Mouse (Mus musculus) embryonic facial prominence, embryonic 12.5 days (tissue): ENCODE measurements at regions not wholly inside any gene's neighbourhood (a gene's known extent, or its start where the extent isn't known, plus 50 kb on each side); places are given as distances from the start of the nearest gene placed in this dataset.
"Not testable (repeated sequence)": the region's sequence is repeated elsewhere in the genome, so short reads cannot be mapped to it uniquely, and the experiment has no call there.

Experiments used
- ATAC-seq: fragments of 200-750 bp; cut with Nextera tagmentation; 2 replicates; pipeline ENCODE4 v1.8.0; 2017; ENCODE audit not compliant: insufficient number of reproducible peaks, insufficient read depth, low FRiP score, low TSS enrichment
- H3K27ac ChIP-seq: fragments of 300-500 bp; sonication (generic); 2 replicates; pipeline ENCODE4 v1.5.1; 2016; ENCODE audit warnings: mild to moderate bottlenecking
- H3K27me3 ChIP-seq: fragments of 300-500 bp; sonication (generic); 2 replicates; pipeline ENCODE4 v1.6.1; 2016; ENCODE audit warnings: mild to moderate bottlenecking, moderate library complexity
- H3K36me3 ChIP-seq: fragments of 300-500 bp; sonication (generic); 2 replicates; pipeline ENCODE4 v1.6.1; 2016; ENCODE audit warnings: mild to moderate bottlenecking
- H3K4me1 ChIP-seq: fragments of 300-500 bp; sonication (generic); 2 replicates; pipeline ENCODE4 v1.6.1; 2016
- H3K4me2 ChIP-seq: fragments of 300-500 bp; sonication (generic); replicated peaks from 2 replicates; pipeline ENCODE4 v1.6.1; 2016; ENCODE audit warnings: mild to moderate bottlenecking, moderate library complexity
- H3K4me3 ChIP-seq: fragments of 300-500 bp; sonication (generic); 2 replicates; pipeline ENCODE4 v1.5.1; 2016; ENCODE audit warnings: mild to moderate bottlenecking
- H3K9ac ChIP-seq: fragments of 300-500 bp; sonication (generic); 2 replicates; pipeline ENCODE4 v1.6.1; 2016; ENCODE audit warnings: mild to moderate bottlenecking, moderate library complexity
- H3K9me3 ChIP-seq: fragments of 300-500 bp; sonication (generic); 2 replicates; pipeline ENCODE4 v1.6.1; 2016; ENCODE audit warnings: mild to moderate bottlenecking, moderate library complexity
- WGBS: fragments of 180-500 bp; shearing (Covaris S2); methylation state at CpG from one replicate; pipeline ENCODE4 v1.1.7; 2016; 5-methylcytosine and 5-hydroxymethylcytosine counted together

- H3K4me3 ChIP-seq, result no peak overlapping the region
- no peaks in the 10 kb centered on the region for H3K36me3 ChIP-seq
- no peak overlapping the region for H3K9ac ChIP-seq
- no peaks in the 10 kb centered on the region for H3K4me1 ChIP-seq
- 31% methylated on average over 5 of the region's 5 CpGs for WGBS
- 0 out of 2 replicates have a peak, but pooled peaks have one; percentile 28 for ATAC-seq
- H3K27ac ChIP-seq, result no peak overlapping the region
- H3K4me2 ChIP-seq, result no peak overlapping the region
- no peaks in the 10 kb centered on the region for H3K27me3 ChIP-seq
- H3K9me3 ChIP-seq, result 0 out of 2 replicates have a peak, but pooled peaks cover under 1% of the 10 kb centered on the region
Measured at GRCm38 (mm10) chr1:157872775-157873174, 366.2 kb downstream of the Sec16b start.

DNA sequence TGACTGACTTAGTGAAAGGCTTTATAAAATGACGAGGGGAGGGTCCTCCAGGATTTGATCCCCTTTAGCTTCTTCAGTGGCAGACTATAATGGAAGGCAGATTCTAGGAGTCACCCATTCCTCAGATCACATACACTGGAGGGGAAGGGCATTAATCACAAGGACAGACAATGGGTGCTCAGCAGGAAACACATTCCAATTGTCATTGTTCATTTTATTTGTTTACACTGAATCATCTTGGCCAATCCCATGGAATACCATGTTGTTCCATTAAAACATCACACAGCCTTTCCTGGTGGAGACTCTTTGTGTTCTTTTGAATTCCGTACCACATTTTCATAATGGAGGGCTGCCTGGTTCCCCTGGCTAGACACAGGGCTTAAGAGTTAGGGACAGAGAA is 368.5 kb downstream of the Sec16b start:
- H3K4me1 ChIP-seq, result no peaks in the 10 kb centered on the region
- no peak overlapping the region for H3K4me2 ChIP-seq
- no peak overlapping the region for H3K27ac ChIP-seq
- no peak overlapping the region for H3K4me3 ChIP-seq
- no peaks in the 10 kb centered on the region for H3K36me3 ChIP-seq
- no peaks in the 10 kb centered on the region for H3K9me3 ChIP-seq
- H3K9ac ChIP-seq, result no peak overlapping the region
- no peaks in the 10 kb centered on the region for H3K27me3 ChIP-seq
- WGBS, result 81% methylated on average over 2 of the region's 2 CpGs
- no peak for ATAC-seq

GRCm38 (mm10) chr1:157877117-157877516 is 370.6 kb downstream of the Sec16b start:
- H3K9ac ChIP-seq, ATAC-seq, H3K27me3 ChIP-seq, H3K27ac ChIP-seq, H3K4me1 ChIP-seq, H3K36me3 ChIP-seq, H3K9me3 ChIP-seq, H3K4me2 ChIP-seq, H3K4me3 ChIP-seq: not testable (repeated sequence)
- WGBS, result 93% methylated on average over 2 of the region's 4 CpGs

DNA sequence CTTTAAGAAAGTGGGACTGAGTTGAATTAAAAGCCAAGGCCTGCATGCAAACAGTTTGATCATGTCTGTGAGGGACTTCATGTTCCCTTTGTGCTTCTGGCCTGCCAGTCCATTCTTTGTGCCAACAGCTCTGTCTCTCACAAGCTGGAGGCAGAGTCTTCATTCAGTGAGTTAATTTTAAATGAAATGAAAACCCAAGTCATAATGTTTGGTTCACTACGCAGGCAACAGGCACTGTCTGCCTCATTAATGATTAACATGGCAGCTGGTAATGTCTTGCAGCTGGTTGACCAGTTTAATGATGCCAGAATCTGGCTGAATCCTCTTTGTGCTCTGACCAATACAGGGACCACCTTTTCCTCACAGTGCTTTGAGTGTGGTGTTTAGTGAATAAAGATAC is 380.6 kb downstream of the Sec16b start:
- Histone ChIP-seq H3K27me3 (no peaks in the 10 kb centered on the region), H3K36me3 (no peaks in the 10 kb centered on the region), H3K9ac (no peak overlapping the region), H3K27ac (no peak overlapping the region), H3K4me3 (no peak overlapping the region), H3K4me1 (no peaks in the 10 kb centered on the region), H3K4me2 (no peak overlapping the region), H3K9me3 (no peaks in the 10 kb centered on the region)
- ATAC-seq, result no peak
- WGBS, result 50% methylated on average over 1 of the region's 1 CpGs

DNA sequence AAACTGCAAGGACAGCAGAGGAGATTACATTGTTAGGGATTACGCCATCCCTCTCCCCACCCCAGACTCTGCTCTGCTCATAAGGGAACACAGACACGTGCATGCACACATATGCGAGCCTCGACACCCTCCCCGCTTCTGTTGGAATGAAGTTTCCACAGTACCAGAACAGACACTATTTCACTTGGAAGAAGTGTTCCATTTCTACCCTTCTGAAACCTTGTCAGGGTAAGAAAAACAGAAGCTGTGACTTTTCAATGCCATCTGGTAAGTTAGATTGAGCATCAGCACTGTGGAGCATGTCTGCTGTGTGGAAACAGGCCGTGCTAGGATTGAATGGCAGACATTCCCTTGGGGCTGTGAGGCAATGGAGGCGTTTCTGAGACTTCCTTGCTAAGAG is 382.0 kb downstream of the Sec16b start:
- no peaks in the 10 kb centered on the region for H3K27me3 ChIP-seq
- 74% methylated on average over 7 of the region's 7 CpGs for WGBS
- no peak for ATAC-seq
- H3K27ac ChIP-seq, result no peak overlapping the region
- H3K4me2 ChIP-seq, result no peak overlapping the region
- no peaks in the 10 kb centered on the region for H3K36me3 ChIP-seq
- no peaks in the 10 kb centered on the region for H3K9me3 ChIP-seq
- H3K4me3 ChIP-seq, result no peak overlapping the region
- H3K4me1 ChIP-seq, result no peaks in the 10 kb centered on the region
- H3K9ac ChIP-seq, result no peak overlapping the region

DNA sequence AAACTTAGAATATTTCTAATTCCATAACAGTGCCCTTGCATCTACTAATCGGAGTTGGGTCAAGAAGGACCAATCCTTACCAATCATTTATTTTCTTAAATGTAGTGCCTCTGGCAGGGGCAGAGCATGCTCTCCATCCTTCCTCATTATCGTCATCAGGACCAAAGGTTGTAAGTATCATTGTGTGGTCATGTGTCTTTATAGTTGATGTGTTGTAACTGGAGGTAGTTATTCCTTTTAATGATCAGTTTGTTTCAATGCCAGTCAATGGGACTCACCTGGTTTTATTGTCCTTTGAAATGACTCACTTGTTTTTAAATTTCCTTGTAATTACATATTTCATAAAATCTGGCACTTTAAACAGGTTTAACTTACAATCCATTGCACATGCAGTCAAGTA is 399.6 kb downstream of the Sec16b start:
- Histone ChIP-seq H3K27ac (no peak overlapping the region), H3K4me3 (no peak overlapping the region), H3K9me3 (no peaks in the 10 kb centered on the region), H3K4me1 (no peaks in the 10 kb centered on the region), H3K4me2 (no peak overlapping the region), H3K27me3 (no peaks in the 10 kb centered on the region), H3K9ac (no peak overlapping the region), H3K36me3 (no peaks in the 10 kb centered on the region)
- WGBS, result 87% methylated on average over 2 of the region's 2 CpGs
- ATAC-seq, result no peak

- H3K4me1 ChIP-seq, result no peaks in the 10 kb centered on the region
- no peaks in the 10 kb centered on the region for H3K36me3 ChIP-seq
- no peak overlapping the region for H3K4me2 ChIP-seq
- H3K9me3 ChIP-seq, result no peaks in the 10 kb centered on the region
- H3K4me3 ChIP-seq, result no peak overlapping the region
- ATAC-seq, result no peak
- H3K9ac ChIP-seq, result no peak overlapping the region
- H3K27me3 ChIP-seq, result no peaks in the 10 kb centered on the region
- 60% methylated on average over 1 of the region's 1 CpGs for WGBS
- no peak overlapping the region for H3K27ac ChIP-seq
Measured at GRCm38 (mm10) chr1:157937800-157938348, 418.3 kb downstream of the Brinp2 start.

DNA sequence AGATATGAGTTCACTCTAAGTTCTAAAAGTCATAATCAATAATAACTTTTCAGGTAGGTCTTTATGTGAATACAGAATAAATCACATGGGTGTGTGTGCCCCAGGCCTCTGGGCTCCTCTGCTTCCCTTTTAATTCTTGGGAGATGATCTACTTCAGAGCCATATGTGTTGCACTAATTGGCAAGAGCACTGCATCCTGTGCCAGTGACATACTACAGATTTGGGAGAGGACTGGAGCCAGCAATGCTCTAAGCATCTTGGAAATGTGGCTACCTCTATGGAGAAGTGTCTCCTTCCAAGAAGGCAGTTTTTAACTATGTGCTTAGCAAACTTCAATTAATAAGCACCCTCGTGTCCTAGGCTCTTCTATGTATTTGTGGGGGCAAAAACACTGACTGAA is 416.6 kb downstream of the Brinp2 start:
- H3K4me1 ChIP-seq, result no peaks in the 10 kb centered on the region
- H3K9ac ChIP-seq, result no peak overlapping the region
- H3K4me3 ChIP-seq, result no peak overlapping the region
- H3K27ac ChIP-seq, result no peak overlapping the region
- H3K4me2 ChIP-seq, result no peak overlapping the region
- ATAC-seq, result no peak
- no peaks in the 10 kb centered on the region for H3K27me3 ChIP-seq
- H3K36me3 ChIP-seq, result no peaks in the 10 kb centered on the region
- 73% methylated on average over 1 of the region's 1 CpGs for WGBS
- H3K9me3 ChIP-seq, result no peaks in the 10 kb centered on the region

DNA sequence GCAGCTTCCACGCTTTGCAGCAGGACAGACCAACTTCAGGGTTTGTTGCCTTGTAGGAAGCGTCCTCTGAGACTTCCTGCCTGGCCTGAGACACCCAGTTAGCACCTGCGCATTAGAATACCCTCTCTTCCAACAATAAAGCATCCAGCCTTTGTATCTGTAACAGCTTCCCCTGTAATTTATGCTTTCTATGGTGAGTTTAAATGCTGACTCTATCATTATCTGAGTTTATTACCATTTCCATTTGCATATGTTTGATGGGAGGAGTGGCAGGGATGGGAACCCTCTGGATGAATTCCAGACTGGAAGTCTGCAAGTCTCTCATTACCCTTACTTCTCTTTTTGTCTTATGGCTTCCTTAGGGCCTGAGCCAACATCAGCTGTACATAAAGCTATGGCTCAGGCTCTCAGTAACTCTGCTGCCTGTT is 415.8 kb downstream of the Brinp2 start:
- no peak overlapping the region for H3K9ac ChIP-seq
- no peak overlapping the region for H3K4me2 ChIP-seq
- no peaks in the 10 kb centered on the region for H3K36me3 ChIP-seq
- H3K27me3 ChIP-seq, result no peaks in the 10 kb centered on the region
- no peaks in the 10 kb centered on the region for H3K9me3 ChIP-seq
- ATAC-seq, result no peak
- no peak overlapping the region for H3K4me3 ChIP-seq
- 44% methylated on average over 3 of the region's 3 CpGs for WGBS
- no peaks in the 10 kb centered on the region for H3K4me1 ChIP-seq
- H3K27ac ChIP-seq, result no peak overlapping the region

DNA sequence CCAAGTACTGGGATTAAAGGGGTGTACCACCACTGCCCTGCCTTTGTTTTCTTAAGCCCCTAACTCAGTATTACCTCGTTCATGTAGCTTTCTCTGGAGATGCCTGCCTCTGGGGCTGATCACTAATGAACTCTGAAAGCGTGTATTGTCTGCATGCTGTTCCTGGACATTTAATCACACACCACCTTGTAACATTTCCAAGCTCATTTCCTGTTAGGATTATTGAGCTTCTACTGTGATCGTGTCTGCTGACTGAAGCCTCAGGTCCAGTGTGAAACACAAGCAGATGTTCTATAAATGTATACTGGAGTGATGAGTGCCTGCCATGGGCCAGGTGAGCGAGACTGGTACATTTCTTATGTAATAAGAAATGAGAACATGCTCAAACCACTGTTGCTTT is 398.6 kb downstream of the Brinp2 start:
- ATAC-seq, result no peak
- Histone ChIP-seq H3K9ac (no peak overlapping the region), H3K9me3 (no peaks in the 10 kb centered on the region), H3K4me1 (no peaks in the 10 kb centered on the region), H3K4me3 (no peak overlapping the region), H3K36me3 (no peaks in the 10 kb centered on the region), H3K4me2 (no peak overlapping the region), H3K27me3 (no peaks in the 10 kb centered on the region), H3K27ac (no peak overlapping the region)
- WGBS, result 47% methylated on average over 4 of the region's 4 CpGs

- H3K4me2 ChIP-seq, result no peak overlapping the region
- no peaks in the 10 kb centered on the region for H3K4me1 ChIP-seq
- H3K9ac ChIP-seq, result no peak overlapping the region
- no peaks in the 10 kb centered on the region for H3K27me3 ChIP-seq
- 90% methylated on average over 3 of the region's 3 CpGs for WGBS
- H3K4me3 ChIP-seq, result no peak overlapping the region
- ATAC-seq, result no peak
- no peaks in the 10 kb centered on the region for H3K36me3 ChIP-seq
- no peak overlapping the region for H3K27ac ChIP-seq
- H3K9me3 ChIP-seq, result no peaks in the 10 kb centered on the region
Measured at GRCm38 (mm10) chr1:157964461-157964860, 391.7 kb downstream of the Brinp2 start.

DNA sequence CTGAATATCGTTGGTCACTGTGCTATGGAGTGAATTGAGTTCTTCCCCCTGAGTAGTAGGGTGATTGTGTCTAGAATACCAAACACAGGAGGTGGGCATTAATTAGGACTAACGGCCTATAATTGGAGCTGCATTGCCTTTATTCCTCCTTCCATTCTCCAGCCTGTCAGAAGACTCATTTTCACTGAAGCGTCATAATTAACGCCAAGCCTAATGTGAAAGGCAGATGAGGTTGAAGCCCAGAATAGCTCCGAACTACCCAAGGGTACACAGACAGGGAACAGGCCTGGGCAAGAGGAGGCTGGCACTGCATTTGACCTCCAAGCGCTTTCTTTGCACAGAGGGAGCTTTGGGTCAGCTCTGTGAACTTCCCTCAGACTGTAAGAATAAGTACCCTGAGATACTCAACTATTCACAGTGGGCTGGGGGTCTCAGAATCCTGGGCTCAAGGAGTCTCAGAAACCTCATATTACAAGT is 386.5 kb downstream of the Brinp2 start:
- no peak overlapping the region for H3K27ac ChIP-seq
- no peak for ATAC-seq

More for the DNA sequence above, 386.5 kb downstream of the Brinp2 start:
- no peaks in the 10 kb centered on the region for H3K9me3 ChIP-seq
- no peak overlapping the region for H3K4me2 ChIP-seq
- WGBS, result 68% methylated on average over 6 of the region's 6 CpGs
- H3K9ac ChIP-seq, result no peak overlapping the region
- H3K27me3 ChIP-seq, result no peaks in the 10 kb centered on the region
- H3K36me3 ChIP-seq, result no peaks in the 10 kb centered on the region
- H3K4me3 ChIP-seq, result no peak overlapping the region
- no peaks in the 10 kb centered on the region for H3K4me1 ChIP-seq
